In the genomic region with DNA sequence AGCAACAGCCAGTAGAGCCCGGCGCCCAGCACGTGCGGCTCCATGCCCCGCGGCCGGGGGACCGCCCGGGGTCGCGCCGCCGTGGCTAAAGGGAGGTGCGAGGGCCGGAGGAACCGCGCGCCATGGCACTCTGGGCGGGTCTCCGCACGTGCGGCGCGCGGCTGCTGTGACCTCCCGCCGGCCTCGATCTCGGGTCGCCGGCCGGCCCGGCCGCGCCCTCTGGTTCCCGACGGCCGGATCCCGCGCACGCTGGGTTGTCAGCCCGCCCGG, we compare ENCODE assay signal across 8 mouse cellular contexts. TPM values are rescaled to one million over a fixed set of nuclear protein-coding genes. Genes with fewer than 3 reads are reported as not detected.
DNase-seq lines count a peak whose midpoint lies in the region; ATAC-seq and TF ChIP-seq lines count a peak whose summit lies in the region.

No protein-coding gene starts in this region.

- H3K36me3 ChIP-seq in embryonic facial prominence, embryonic 12.5 days = no peaks in the 10 kb centered on the region
- no peaks in the 10 kb centered on the region for H3K36me3 ChIP-seq in intestine, embryonic 14.5 days (ENCODE audit: control insufficient read depth, insufficient read depth, low read length)
- H3K36me3 ChIP-seq in midbrain, postnatal 0 days (ENCODE audit: insufficient read depth, low read length) = no peaks in the 10 kb centered on the region

- no peak for TF ChIP-seq CTCF in layer of hippocampus, adult 2 months (conservative IDR thresholded peaks at IDR 0.05)
- no peak for TF ChIP-seq CTCF in midbrain, postnatal 0 days (IDR thresholded peaks at IDR 0.05)

- under 1% methylated on average over 42 of the region's 43 CpGs for WGBS in embryonic facial prominence, embryonic 12.5 days
- 0% methylated on average over 33 of the region's 43 CpGs for WGBS in intestine, embryonic 14.5 days
- WGBS in midbrain, postnatal 0 days = 0% methylated on average over 24 of the region's 43 CpGs

- H3K9me3 ChIP-seq in embryonic facial prominence, embryonic 12.5 days = no peaks in the 10 kb centered on the region
- H3K9me3 ChIP-seq in intestine, embryonic 14.5 days (ENCODE audit: control insufficient read depth, low read length) = no peaks in the 10 kb centered on the region
- H3K9me3 ChIP-seq in midbrain, postnatal 0 days (ENCODE audit: low read length) = no peaks in the 10 kb centered on the region

- peaks cover 40% of the 10 kb centered on the region for H3K4me1 ChIP-seq in embryonic facial prominence, embryonic 12.5 days
- peaks cover 34% of the 10 kb centered on the region for H3K4me1 ChIP-seq in intestine, embryonic 14.5 days (replicated peaks; ENCODE audit: control insufficient read depth, insufficient read depth, low read length)
- no peaks in the 10 kb centered on the region for H3K4me1 ChIP-seq in midbrain, postnatal 0 days (ENCODE audit: insufficient read depth, low read length)

- no peak for ATAC-seq in embryonic facial prominence, embryonic 12.5 days (ENCODE audit: insufficient number of reproducible peaks, insufficient read depth, low FRiP score, low TSS enrichment)
- ATAC-seq in intestine, embryonic 14.5 days (replicated peaks; ENCODE audit: low FRiP score, low TSS enrichment, low read depth) = peak; percentile 44
- no peak for ATAC-seq in midbrain, postnatal 0 days (ENCODE audit: low FRiP score)

- H3K4me3 ChIP-seq in layer of hippocampus, adult 2 months = peak overlapping the region; percentile 46
- H3K4me3 ChIP-seq in embryonic facial prominence, embryonic 12.5 days = peak overlapping the region; percentile 71
- peak overlapping the region; percentile 67 for H3K4me3 ChIP-seq in intestine, embryonic 14.5 days (ENCODE audit: low read depth, low read length)
- peak overlapping the region; percentile 55 for H3K4me3 ChIP-seq in midbrain, postnatal 0 days (ENCODE audit: low read depth, low read length)

- peak overlapping the region; percentile 46; the same call in 1 of the 2 replicates for H3K27ac ChIP-seq in layer of hippocampus, adult 2 months
- peak overlapping the region; percentile 85 for H3K27ac ChIP-seq in embryonic facial prominence, embryonic 12.5 days
- peak overlapping the region; percentile 90 for H3K27ac ChIP-seq in intestine, embryonic 14.5 days (ENCODE audit: low read depth)
- H3K27ac ChIP-seq in midbrain, postnatal 0 days (ENCODE audit: low read depth, low read length) = no peak overlapping the region

- H3K9ac ChIP-seq in embryonic facial prominence, embryonic 12.5 days = peak overlapping the region; percentile 88
- peak overlapping the region; percentile 90 for H3K9ac ChIP-seq in intestine, embryonic 14.5 days (ENCODE audit: low read length)
- H3K9ac ChIP-seq in midbrain, postnatal 0 days (replicated peaks; ENCODE audit: low read length, poor library complexity, severe bottlenecking) = peak overlapping the region; percentile 54

- H3K4me2 ChIP-seq in embryonic facial prominence, embryonic 12.5 days (replicated peaks) = peak overlapping the region; percentile 93
- peak overlapping the region; percentile 61 for H3K4me2 ChIP-seq in intestine, embryonic 14.5 days (ENCODE audit: low read length)
- peak overlapping the region; percentile 92 for H3K4me2 ChIP-seq in midbrain, postnatal 0 days (ENCODE audit: low read depth, low read length, poor library complexity, severe bottlenecking)

- no peak for DNase-seq in layer of hippocampus, adult 2 months (ENCODE audit: low spot score in 2 of 2)
- no peak for DNase-seq in layer of hippocampus, adult 18-20 months (ENCODE audit: low spot score in 2 of 2)
- no peak for DNase-seq in intestine, embryonic 14.5 days (ENCODE audit: low spot score)
- no peak for DNase-seq in midbrain, postnatal 0 days (ENCODE audit: low spot score)
- DNase-seq in urinary bladder, adult 18-20 months (ENCODE audit: low spot score in 2 of 2) = no peak
- no peak for DNase-seq in ovary, postnatal 36 days (ENCODE audit: low spot score)
- DNase-seq in spleen, adult 12 weeks (ENCODE audit: low spot score) = no peak

- no peaks in the 10 kb centered on the region for H3K27me3 ChIP-seq in embryonic facial prominence, embryonic 12.5 days
- no peaks in the 10 kb centered on the region for H3K27me3 ChIP-seq in intestine, embryonic 14.5 days (replicated peaks; ENCODE audit: control insufficient read depth, insufficient read depth, low read length)
- peaks cover 18% of the 10 kb centered on the region; the same call in 1 of the 2 replicates for H3K27me3 ChIP-seq in midbrain, postnatal 0 days (ENCODE audit: insufficient read depth, low read length)

RNA-seq across cellular contexts. Expression of a gene that starts 0.2 kb away (rescaled TPM):
- 1 to 10 TPM; 3.1 to 5.5 TPM for total RNA-seq in layer of hippocampus, adult 2 months (2021)
- total RNA-seq in layer of hippocampus, adult 18-20 months (2021) = 1 to 10 TPM; 3.2 to 3.5 TPM
- 11.6 and 16.7 TPM in 2 replicates for polyA plus RNA-seq in embryonic facial prominence, embryonic 12.5 days (2016; fragmentation: Nextera tagmentation; extraction: Ambion mirVana)
- 17.9 and 21.6 TPM in 2 replicates for polyA plus RNA-seq in intestine, embryonic 14.5 days (2014; fragmentation: Nextera tagmentation; extraction: Ambion mirVana)
- total RNA-seq in midbrain, postnatal 0 days (2014; rRNA removed) = 10.8 and 14.2 TPM in 2 replicates
- polyA plus RNA-seq in midbrain, postnatal 0 days (2015; fragmentation: Nextera tagmentation; extraction: Ambion mirVana) = 1.3 and 1.8 TPM in 2 replicates

RNA-seq across cellular contexts. Expression of a gene that starts 16.9 kb away (rescaled TPM):
- 1 to 10 TPM; 1.3 to 1.6 TPM for total RNA-seq in layer of hippocampus, adult 2 months (2021)
- total RNA-seq in layer of hippocampus, adult 18-20 months (2021) = 1 to 10 TPM; 1.2 to 1.8 TPM
- polyA plus RNA-seq in embryonic facial prominence, embryonic 12.5 days (2016; fragmentation: Nextera tagmentation; extraction: Ambion mirVana) = 41.2 and 41.6 TPM in 2 replicates
- 43.8 and 49.3 TPM in 2 replicates for polyA plus RNA-seq in intestine, embryonic 14.5 days (2014; fragmentation: Nextera tagmentation; extraction: Ambion mirVana)
- 9.2 and 15.6 TPM in 2 replicates for total RNA-seq in midbrain, postnatal 0 days (2014; rRNA removed)
- polyA plus RNA-seq in midbrain, postnatal 0 days (2015; fragmentation: Nextera tagmentation; extraction: Ambion mirVana) = 6.4 TPM in 2 replicates

RNA-seq across cellular contexts. Expression of a gene that starts 25.8 kb away (rescaled TPM):
- 10 to 100 TPM; 60.7 to 62.3 TPM for total RNA-seq in layer of hippocampus, adult 2 months (2021)
- total RNA-seq in layer of hippocampus, adult 18-20 months (2021) = 10 to 100 TPM; 58.1 to 61.6 TPM
- 289 and 298 TPM in 2 replicates for polyA plus RNA-seq in embryonic facial prominence, embryonic 12.5 days (2016; fragmentation: Nextera tagmentation; extraction: Ambion mirVana)
- polyA plus RNA-seq in intestine, embryonic 14.5 days (2014; fragmentation: Nextera tagmentation; extraction: Ambion mirVana) = 580 and 583 TPM in 2 replicates
- total RNA-seq in midbrain, postnatal 0 days (2014; rRNA removed) = 83.9 and 97.2 TPM in 2 replicates
- polyA plus RNA-seq in midbrain, postnatal 0 days (2015; fragmentation: Nextera tagmentation; extraction: Ambion mirVana) = 157 and 170 TPM in 2 replicates
